In genomic region chr10:119197621-119198150, GRCm38 (mm10) we compare ENCODE assay signal across 26 mouse cellular contexts. TPM values are rescaled to one million over a fixed set of nuclear protein-coding genes. Genes with fewer than 3 reads are reported as not detected.
DNase-seq lines count a peak whose midpoint lies in the region; ATAC-seq and TF ChIP-seq lines count a peak whose summit lies in the region.
"Had no signal": no experiment of that assay in that cellular context is flagged by ENCODE, and none has a peak within 500 bp of the region (broad histone marks: within the 10 kb centered on the region; RNA-seq: fewer than 3 reads in every experiment).

No protein-coding gene starts in this region.

- no peak overlapping the region for H3ac ChIP-seq in myocyte (ENCODE audit: control insufficient read depth, insufficient read length)

- no peak for TF ChIP-seq CTCF in CH12.LX (conservative IDR thresholded peaks at IDR 0.05 in 1 of 2, IDR thresholded peaks at IDR 0.05 in 1 of 2; ENCODE audit: low read depth in 2 of 2, low read length in 2 of 2)

- H3K27ac ChIP-seq in forebrain, embryonic 15.5 days (replicated peaks) = no peak overlapping the region
- no peak overlapping the region for H3K27ac ChIP-seq in forebrain, embryonic 10.5 days
- no peak overlapping the region for H3K27ac ChIP-seq in liver, embryonic 13.5 days
- H3K27ac ChIP-seq in liver, embryonic 12.5 days = no peak overlapping the region
- H3K27ac ChIP-seq in CH12.LX (ENCODE audit: insufficient read depth, low read depth) = no peak overlapping the region
- H3K27ac ChIP-seq: embryonic facial prominence, embryonic 15.5 days; forebrain, embryonic 13.5 days; heart, embryonic 15.5 days; hindbrain, embryonic 10.5 days; hindbrain, embryonic 13.5 days; intestine, embryonic 15.5 days had no signal

- H3K9ac ChIP-seq in forebrain, embryonic 15.5 days (replicated peaks) = no peak overlapping the region
- H3K9ac ChIP-seq in liver, embryonic 13.5 days = no peak overlapping the region
- no peak overlapping the region for H3K9ac ChIP-seq in liver, embryonic 12.5 days
- H3K9ac ChIP-seq in CH12.LX (ENCODE audit: insufficient read depth, low read depth) = no peak overlapping the region
- H3K9ac ChIP-seq: embryonic facial prominence, embryonic 15.5 days; forebrain, embryonic 13.5 days; heart, embryonic 12.5 days; heart, embryonic 15.5 days; hindbrain, embryonic 13.5 days; intestine, embryonic 15.5 days had no signal

- no peak for TF ChIP-seq EP300 in CH12.LX (IDR thresholded peaks at IDR 0.05; ENCODE audit: low read length)

- H3K4me1 ChIP-seq in forebrain, embryonic 15.5 days = no peaks in the 10 kb centered on the region
- H3K4me1 ChIP-seq in forebrain, embryonic 10.5 days = no peaks in the 10 kb centered on the region
- peaks cover 12% of the 10 kb centered on the region for H3K4me1 ChIP-seq in liver, embryonic 13.5 days (replicated peaks)
- peaks cover 15% of the 10 kb centered on the region for H3K4me1 ChIP-seq in liver, embryonic 12.5 days
- no peaks in the 10 kb centered on the region for H3K4me1 ChIP-seq in CH12.LX (ENCODE audit: control insufficient read depth in 1 of 2, insufficient read depth in 2 of 2)
- H3K4me1 ChIP-seq: embryonic facial prominence, embryonic 15.5 days; forebrain, embryonic 13.5 days; hindbrain, embryonic 10.5 days; hindbrain, embryonic 13.5 days; intestine, embryonic 15.5 days had no signal

- no peaks in the 10 kb centered on the region for H3K9me3 ChIP-seq in forebrain, embryonic 15.5 days
- H3K9me3 ChIP-seq in forebrain, embryonic 10.5 days = no peaks in the 10 kb centered on the region
- H3K9me3 ChIP-seq in liver, embryonic 13.5 days (replicated peaks) = no peaks in the 10 kb centered on the region
- no peaks in the 10 kb centered on the region for H3K9me3 ChIP-seq in liver, embryonic 12.5 days (replicated peaks)
- no peaks in the 10 kb centered on the region for H3K9me3 ChIP-seq in CH12.LX (replicated peaks; ENCODE audit: low read length)
- H3K9me3 ChIP-seq: embryonic facial prominence, embryonic 15.5 days; forebrain, embryonic 13.5 days; heart, embryonic 15.5 days; hindbrain, embryonic 10.5 days; intestine, embryonic 15.5 days had no signal

- 95% methylated on average over 13 of the region's 13 CpGs for WGBS in forebrain, embryonic 15.5 days
- 93% methylated on average over 13 of the region's 13 CpGs for WGBS in forebrain, embryonic 10.5 days
- 86% methylated on average over 13 of the region's 13 CpGs for WGBS in liver, embryonic 13.5 days (ENCODE audit: insufficient replicate concordance)
- 86% methylated on average over 13 of the region's 13 CpGs for WGBS in liver, embryonic 12.5 days (ENCODE audit: insufficient replicate concordance)

- no peak for TF ChIP-seq RAD21 in CH12.LX (IDR thresholded peaks at IDR 0.05; ENCODE audit: low read depth, low read length)

- peaks cover 15% of the 10 kb centered on the region for H3K36me3 ChIP-seq in forebrain, embryonic 15.5 days
- peaks cover 72% of the 10 kb centered on the region for H3K36me3 ChIP-seq in forebrain, embryonic 10.5 days (replicated peaks)
- H3K36me3 ChIP-seq in liver, embryonic 13.5 days = peaks cover 22% of the 10 kb centered on the region
- peaks cover 40% of the 10 kb centered on the region for H3K36me3 ChIP-seq in liver, embryonic 12.5 days
- peaks cover 16 to 37% of the 10 kb centered on the region in 2 experiments for H3K36me3 ChIP-seq in CH12.LX (replicated peaks in 1 of 2; ENCODE audit: control insufficient read depth in 1 of 2, insufficient read depth in 1 of 2, low read length in 1 of 2)
- H3K36me3 ChIP-seq in myocyte (ENCODE audit: control insufficient read depth, insufficient read depth) = peaks cover 20% of the 10 kb centered on the region

- dilution Hi-C loops in CH12.LX (cut with MboI; ENCODE audit: extremely low pct_ligation_motif_present, extremely low pct_unique_long_range_greater_than_20kb, low sequenced_read_pairs) = no loop called here

- H3K4me2 ChIP-seq in forebrain, embryonic 15.5 days (replicated peaks) = no peak overlapping the region
- H3K4me2 ChIP-seq in liver, embryonic 13.5 days = no peak overlapping the region
- H3K4me2 ChIP-seq in liver, embryonic 12.5 days = no peak overlapping the region
- H3K4me2 ChIP-seq in CH12.LX (ENCODE audit: insufficient read depth, low read depth, poor library complexity, severe bottlenecking) (no peak overlapping the region), myocyte (ENCODE audit: low read depth) (no peak overlapping the region)
- H3K4me2 ChIP-seq: embryonic facial prominence, embryonic 15.5 days; forebrain, embryonic 13.5 days; heart, embryonic 12.5 days; heart, embryonic 15.5 days; hindbrain, embryonic 13.5 days; intestine, embryonic 15.5 days had no signal

- H3K79me2 ChIP-seq in CH12.LX (replicated peaks; ENCODE audit: control insufficient read depth, extremely low read depth, insufficient read depth, poor library complexity, severe bottlenecking) (no peaks in the 10 kb centered on the region), myocyte (ENCODE audit: control insufficient read depth, insufficient read depth) (no peaks in the 10 kb centered on the region)

- in situ Hi-C loops in CH12.LX (cut with MboI; ENCODE audit: low pct_ligation_motif_present, low pct_unique_long_range_greater_than_20kb, low sequenced_read_pairs) = no loop called here

- TF ChIP-seq POLR2A in CH12.LX (IDR thresholded peaks at IDR 0.05; ENCODE audit: low read depth, low read length) (no peak), myocyte (IDR thresholded peaks at IDR 0.05; ENCODE audit: insufficient read length, low read depth) (no peak)

- ATAC-seq in forebrain, embryonic 15.5 days (replicated peaks) = peak; percentile 16; the same call in 1 of the 2 replicates
- ATAC-seq in liver, embryonic 13.5 days (ENCODE audit: low read depth) = 0 out of 2 replicates have a peak, but pooled peaks have one; percentile 13
- no peak for ATAC-seq in liver, embryonic 12.5 days
- ATAC-seq: activated CD4-positive, CD25-positive, alpha-beta regulatory T cell, adult 4 months; CD4-positive, CD25-positive, alpha-beta regulatory T cell, adult 4 months; intestine, embryonic 15.5 days had no signal

- no peaks in the 10 kb centered on the region for H3K27me3 ChIP-seq in forebrain, embryonic 15.5 days
- H3K27me3 ChIP-seq in forebrain, embryonic 10.5 days (ENCODE audit: poor library complexity, severe bottlenecking) = no peaks in the 10 kb centered on the region
- no peaks in the 10 kb centered on the region for H3K27me3 ChIP-seq in liver, embryonic 13.5 days
- no peaks in the 10 kb centered on the region for H3K27me3 ChIP-seq in liver, embryonic 12.5 days (replicated peaks)
- H3K27me3 ChIP-seq in CH12.LX (replicated peaks) (no peaks in the 10 kb centered on the region), myocyte (ENCODE audit: control insufficient read depth, insufficient read depth, insufficient read length) (no peaks in the 10 kb centered on the region)
- H3K27me3 ChIP-seq: embryonic facial prominence, embryonic 15.5 days; forebrain, embryonic 13.5 days; heart, embryonic 12.5 days; heart, embryonic 15.5 days; hindbrain, embryonic 13.5 days; intestine, embryonic 15.5 days had no signal

- DNase-seq in forebrain, embryonic 10.5 days (ENCODE audit: extremely low spot score, low spot score) = no peak
- DNase-seq in liver, embryonic 13.5 days = no peak
- no peak for DNase-seq in CH12.LX (ENCODE audit: extremely low read depth)
- DNase-seq: adrenal gland, adult 8-10 months; adrenal gland, postnatal 25 days; cerebellum, adult 11-12 months; cerebellum, adult 8-10 months; cerebellum, postnatal 10 days; cerebellum, postnatal 36 days; embryo, embryonic 11 days; gastrocnemius, postnatal 10 days; gastrocnemius, postnatal 36 days; heart, postnatal 10 days; heart, postnatal 36 days had no signal

- no peak overlapping the region for H3K4me3 ChIP-seq in forebrain, embryonic 15.5 days
- H3K4me3 ChIP-seq in forebrain, embryonic 10.5 days = no peak overlapping the region
- no peak overlapping the region for H3K4me3 ChIP-seq in liver, embryonic 13.5 days (replicated peaks)
- H3K4me3 ChIP-seq in liver, embryonic 12.5 days = no peak overlapping the region
- H3K4me3 ChIP-seq in CH12.LX (replicated peaks in 1 of 3; ENCODE audit: low read depth in 2 of 3, low read length in 2 of 3, poor library complexity in 1 of 3) (no peak overlapping the region), myocyte (no peak overlapping the region)
- H3K4me3 ChIP-seq: embryonic facial prominence, embryonic 15.5 days; forebrain, embryonic 13.5 days; heart, embryonic 12.5 days; heart, embryonic 15.5 days; hindbrain, embryonic 10.5 days; hindbrain, embryonic 13.5 days; intestine, embryonic 15.5 days had no signal

TF ChIP-seq in CH12.LX, 34 proteins besides CTCF, POLR2A, EP300 and RAD21:
- TF ChIP-seq MYC (IDR thresholded peaks at IDR 0.05; ENCODE audit: low read depth, low read length) (no peak), NRF1 (IDR thresholded peaks at IDR 0.05; ENCODE audit: low read depth, low read length) (no peak), POLR2AphosphoS2 (IDR thresholded peaks at IDR 0.05; ENCODE audit: low read depth, low read length) (peak; percentile 21; the same call in 1 of the 2 replicates), JUN (IDR thresholded peaks at IDR 0.05; ENCODE audit: insufficient read depth, low read depth, low read length) (no peak), MXI1 (IDR thresholded peaks at IDR 0.05; ENCODE audit: low read depth, low read length) (no peak)
TF ChIP-seq in CH12.LX: peak in this region for 1.

TF ChIP-seq in myocyte, 11 proteins besides CTCF, POLR2A, EP300 and RAD21:
- TF ChIP-seq MYOD1 (IDR thresholded peaks at IDR 0.05; ENCODE audit: control insufficient read depth in 1 of 3, insufficient read length in 2 of 3, low read depth in 2 of 3) (no peak), CEBPB (IDR thresholded peaks at IDR 0.05; ENCODE audit: insufficient read depth, poor library complexity, severe bottlenecking) (no peak), REST (IDR thresholded peaks at IDR 0.05; ENCODE audit: insufficient read depth, insufficient read length) (no peak), MAX (IDR thresholded peaks at IDR 0.05; ENCODE audit: low read depth) (no peak), POLR2AphosphoS2 (IDR thresholded peaks at IDR 0.05; ENCODE audit: insufficient read length, low read depth) (peak; percentile 61)

RNA-seq across cellular contexts. Expression of gene Cand1, which starts 42.2 kb away (rescaled TPM):
- polyA plus RNA-seq in forebrain, embryonic 15.5 days (2015; fragmentation: Nextera tagmentation; extraction: Ambion mirVana) = 53.8 and 55.0 TPM in 2 replicates
- 87.0 and 99.9 TPM in 2 replicates for polyA plus RNA-seq in forebrain, embryonic 10.5 days (2016; fragmentation: Nextera tagmentation; extraction: Ambion mirVana)
- polyA plus RNA-seq in liver, embryonic 13.5 days (2015; fragmentation: Nextera tagmentation; extraction: Ambion mirVana) = 16.1 and 19.4 TPM in 2 replicates
- 44.4 and 48.5 TPM in 2 replicates for polyA plus RNA-seq in liver, embryonic 12.5 days (2016; fragmentation: Nextera tagmentation; extraction: Ambion mirVana)
- 71.2 and 76.1 TPM in 2 replicates for total RNA-seq in CH12.LX (2012; rRNA removed)
- total RNA-seq in CH12.LX (2014; rRNA removed) = 93.2 and 97.5 TPM in 2 replicates
- polyA plus RNA-seq in CH12.LX (2012; ENCODE audit: insufficient read length, low read depth) = 109 and 126 TPM in 2 replicates
- 30.8 TPM for polyA plus RNA-seq in myocyte (2012; fragmentation: generic; extraction: Trizol)
